Mouse (Mus musculus): ENCODE data around the gene Kremen2. TPM values are rescaled to one million over a fixed set of nuclear protein-coding genes. Genes with fewer than 3 reads are reported as not detected.

The Kremen2 gene
- polyA plus RNA-seq, 1 experiment: 0.21 TPM

DNA sequence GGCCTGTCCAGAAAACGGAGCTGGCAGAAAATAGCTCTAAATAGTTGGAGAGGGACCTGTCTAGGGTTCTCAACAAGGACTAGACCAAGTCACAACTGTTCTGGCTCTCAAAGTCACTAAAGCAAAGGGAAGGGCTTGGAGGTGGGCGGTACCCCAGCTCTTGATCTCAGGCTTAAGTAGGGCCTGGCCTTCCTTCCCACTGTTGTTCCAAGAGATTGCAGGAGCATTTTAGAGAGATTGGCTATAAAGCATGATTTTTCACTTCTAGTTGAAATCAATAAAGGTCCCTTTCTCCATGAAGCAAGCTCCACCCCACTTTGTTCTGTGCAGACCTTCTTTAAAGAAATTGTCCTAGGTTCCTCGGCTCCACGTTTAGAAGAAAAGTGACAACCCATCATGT lies 20.2 kb downstream of the Kremen2 start:
- no peak for TF ChIP-seq GATA1 (IDR thresholded peaks at IDR 0.05; ENCODE audit: low read length)

DNA sequence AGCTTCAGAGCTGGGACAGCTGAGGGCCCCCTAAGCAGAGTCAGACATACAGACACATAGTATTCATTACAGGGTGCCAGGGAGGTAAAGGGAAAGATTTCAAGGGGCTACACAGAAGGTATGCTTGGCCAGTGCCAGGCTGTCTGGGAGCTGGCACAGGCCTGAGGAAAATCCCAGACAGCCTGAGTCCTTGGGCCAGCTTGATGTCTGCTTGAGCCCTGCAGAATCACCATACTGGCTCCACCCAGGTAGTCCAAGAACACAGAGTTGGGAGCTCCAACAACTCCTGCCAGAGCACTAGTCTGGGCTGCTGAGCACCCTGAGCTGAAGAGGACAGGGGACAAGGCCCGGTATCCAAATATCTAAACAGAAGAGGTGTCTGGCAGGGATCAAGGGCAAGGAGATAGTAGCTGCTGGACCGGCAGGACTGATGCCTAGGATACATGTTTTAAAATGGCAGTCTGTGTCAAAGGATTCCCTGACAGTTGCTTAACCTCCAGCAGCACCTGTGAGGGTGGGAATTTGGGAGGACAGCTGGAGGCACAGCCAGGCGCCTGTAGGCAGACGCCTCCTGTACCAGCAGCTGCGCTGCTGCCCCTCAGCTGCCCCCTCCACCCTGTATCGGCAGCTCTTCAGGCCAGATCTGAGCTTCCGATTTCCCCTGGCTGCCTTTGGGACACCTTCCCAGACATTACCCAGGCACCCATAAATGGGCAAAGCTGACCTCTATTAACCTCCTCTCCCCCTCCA lies 23.1 kb downstream of the Kremen2 start, which contains the start of gene 1520401A03Rik:
TSS of gene 1520401A03Rik (minus strand) at position 408 of the 750 bp plus-strand sequence.
- no peak for TF ChIP-seq GATA1 (IDR thresholded peaks at IDR 0.05; ENCODE audit: low read length)

GRCm38 (mm10) chr17:23721886-23722285 lies 23.7 kb downstream of the Kremen2 start:
- TF ChIP-seq GATA1 (IDR thresholded peaks at IDR 0.05; ENCODE audit: low read length): no peak

- TF ChIP-seq GATA1 (IDR thresholded peaks at IDR 0.05; ENCODE audit: low read length): no peak
Observed at GRCm38 (mm10) chr17:23719455-23719854, 26.2 kb downstream of the Kremen2 start.

DNA sequence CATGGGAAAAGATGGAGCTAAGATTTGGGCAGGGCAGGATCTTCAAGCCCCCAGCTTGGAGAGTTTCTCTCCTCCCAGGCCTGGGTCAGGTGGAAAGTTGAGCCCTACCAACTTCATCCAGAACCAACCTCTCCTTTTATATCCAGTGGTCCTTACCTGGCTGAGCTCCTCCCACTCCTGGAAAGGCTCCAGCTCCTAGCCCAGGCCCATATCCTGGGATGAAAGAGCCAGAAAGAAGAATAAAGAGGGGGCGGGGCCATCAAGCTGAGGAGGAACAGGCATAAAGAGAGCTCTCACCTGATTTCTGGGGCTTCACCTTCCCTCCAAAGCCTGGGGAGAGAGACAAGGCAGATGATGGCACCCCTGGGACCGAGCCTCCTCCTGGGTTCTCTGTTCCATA lies 28.6 kb downstream of the Kremen2 start:
- TF ChIP-seq GATA1 (IDR thresholded peaks at IDR 0.05; ENCODE audit: low read length): no peak

DNA sequence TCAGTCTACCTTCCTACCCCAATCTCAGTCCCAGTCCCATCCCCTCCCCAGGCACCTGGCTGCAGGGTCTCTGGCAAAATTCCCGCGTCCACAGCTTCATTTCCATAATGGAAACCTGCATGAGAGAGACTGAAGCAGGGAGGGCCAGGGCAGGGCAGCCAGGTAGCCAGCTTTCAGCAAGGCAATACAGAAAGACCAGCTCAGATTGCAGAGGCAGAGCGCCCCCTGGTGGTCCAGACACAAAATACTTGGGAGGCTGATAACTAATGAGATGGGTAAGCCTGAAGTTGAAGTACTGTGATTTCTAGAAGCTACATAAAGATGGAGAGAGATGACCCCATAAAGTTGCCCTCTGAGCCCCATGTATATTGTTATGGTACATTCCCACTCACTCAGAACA lies 39.4 kb downstream of the Kremen2 start:
- no peak for TF ChIP-seq GATA1 (IDR thresholded peaks at IDR 0.05; ENCODE audit: low read length)

- TF ChIP-seq GATA1 (IDR thresholded peaks at IDR 0.05; ENCODE audit: low read length): no peak
Observed at GRCm38 (mm10) chr17:23705525-23706104, 40.0 kb downstream of the Kremen2 start.

- TF ChIP-seq GATA1 (IDR thresholded peaks at IDR 0.05; ENCODE audit: low read length): no peak
Observed at GRCm38 (mm10) chr17:23704741-23705140, 40.9 kb downstream of the Kremen2 start.

DNA sequence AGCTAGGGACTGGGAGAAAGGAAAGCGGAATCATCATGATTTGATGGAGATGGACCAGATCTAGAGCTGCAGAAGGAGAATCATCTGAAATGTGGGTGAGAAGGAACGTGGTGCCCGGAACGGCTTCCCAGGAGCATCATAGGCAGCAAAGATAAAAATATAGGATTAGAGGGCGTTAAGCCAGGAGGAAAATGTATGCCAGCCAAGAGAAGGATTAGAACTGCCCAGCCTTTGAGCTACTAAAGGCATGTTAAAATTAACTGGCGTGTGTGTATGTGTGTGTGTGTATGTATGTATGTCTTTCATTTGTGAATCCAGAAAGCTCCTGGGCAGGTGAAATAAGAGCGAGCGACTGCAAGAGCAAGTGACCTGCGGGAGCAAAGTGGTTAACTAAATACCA lies 42.3 kb downstream of the Kremen2 start:
- TF ChIP-seq GATA1 (IDR thresholded peaks at IDR 0.05; ENCODE audit: low read length): no peak

DNA sequence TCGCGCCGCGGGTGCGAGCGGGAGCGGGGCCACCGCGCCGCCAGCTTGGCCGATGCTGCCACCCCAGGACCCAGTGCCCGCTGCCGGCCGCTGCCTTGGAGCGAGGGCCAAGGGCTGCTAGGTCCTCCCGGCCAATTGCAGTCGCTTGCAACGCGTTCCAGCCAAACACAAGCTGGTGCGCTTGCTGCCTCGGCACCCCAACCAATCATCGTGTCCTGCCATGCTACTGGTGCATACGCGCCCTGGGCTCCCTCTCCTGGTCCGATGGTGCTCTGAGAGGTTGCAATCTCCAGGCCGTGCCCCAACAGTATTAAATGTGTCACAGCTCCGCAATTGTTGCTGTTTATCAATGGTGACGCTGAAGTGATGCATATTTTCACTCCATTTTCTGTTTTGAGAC lies 45.6 kb downstream of the Kremen2 start:
- TF ChIP-seq GATA1 (IDR thresholded peaks at IDR 0.05; ENCODE audit: low read length): no peak

GRCm38 (mm10) chr17:23699131-23700077 lies 46.2 kb downstream of the Kremen2 start:
- TF ChIP-seq GATA1 (IDR thresholded peaks at IDR 0.05; ENCODE audit: low read length): no peak

DNA sequence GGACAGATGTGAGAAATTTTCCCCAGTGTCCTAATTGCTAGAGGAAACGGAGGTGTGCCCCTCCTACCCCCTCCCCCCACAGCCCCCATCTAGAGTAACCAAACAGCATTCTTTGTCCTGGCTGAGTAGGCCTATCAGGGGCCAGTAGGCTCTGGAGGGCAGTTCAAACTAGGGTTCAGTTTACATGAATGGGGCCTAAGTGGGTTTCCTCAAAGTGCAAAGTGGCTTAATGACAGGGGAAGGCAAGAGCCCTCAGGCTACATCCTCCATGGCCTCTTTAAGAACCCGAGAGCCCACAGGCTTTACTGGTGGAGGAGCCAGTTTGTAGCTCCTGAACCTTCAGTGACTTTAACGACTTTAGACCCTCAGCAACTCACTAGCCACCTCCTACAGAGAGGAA lies 49.8 kb downstream of the Kremen2 start:
- no peak for TF ChIP-seq GATA1 (IDR thresholded peaks at IDR 0.05; ENCODE audit: low read length)

DNA sequence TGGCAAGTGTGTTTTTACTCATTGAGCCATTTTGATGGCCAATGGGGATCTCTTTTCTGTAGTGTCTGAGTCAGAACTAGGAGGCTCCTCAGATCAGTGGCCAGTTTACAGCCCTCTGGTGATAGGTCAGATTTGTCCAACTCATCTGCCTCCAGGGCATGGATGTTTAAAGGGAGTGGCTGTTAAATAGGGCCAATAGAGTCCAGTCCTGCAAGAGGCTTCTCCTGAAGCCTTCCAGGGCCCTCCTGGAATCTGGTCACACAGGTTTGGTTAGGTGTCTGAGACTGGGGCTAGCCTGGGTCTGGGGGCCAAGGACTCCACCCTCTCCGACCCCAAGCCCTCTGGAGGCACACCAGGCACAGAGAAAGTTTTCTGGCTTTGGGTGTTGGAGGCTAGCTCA lies 51.1 kb downstream of the Kremen2 start:
- TF ChIP-seq GATA1 (IDR thresholded peaks at IDR 0.05; ENCODE audit: low read length): no peak

Other genes starting within 250 kb of the Kremen2 start
- 10.3 and 12.1 TPM in 2 replicates for gene Zfp213, start 181.6 kb downstream of the Kremen2 start, polyA plus RNA-seq (2012)
- gene Zfp13, start 146.3 kb downstream of the Kremen2 start, polyA plus RNA-seq (2012): 0.21 TPM in 2 replicates
- not detected in 2 replicates for gene Zscan10, start 145.0 kb downstream of the Kremen2 start, polyA plus RNA-seq (2012)
- not detected in 2 replicates for gene Mmp25, start 100.6 kb downstream of the Kremen2 start, polyA plus RNA-seq (2012)
- gene Bicdl2, start 85.3 kb downstream of the Kremen2 start, polyA plus RNA-seq (2012): not detected in 2 replicates
- gene Hcfc1r1, start 72.2 kb downstream of the Kremen2 start, polyA plus RNA-seq (2012): 258 and 328 TPM in 2 replicates
- 96.9 and 107 TPM in 2 replicates for gene Thoc6, start 72.0 kb downstream of the Kremen2 start, polyA plus RNA-seq (2012)
- 5.5 and 6.2 TPM in 2 replicates for gene Tnfrsf12a, start 68.4 kb downstream of the Kremen2 start, polyA plus RNA-seq (2012)
- not detected in 2 replicates for gene Cldn6, start 66.6 kb downstream of the Kremen2 start, polyA plus RNA-seq (2012)
- gene Cldn9, start 61.8 kb downstream of the Kremen2 start, polyA plus RNA-seq (2012): not detected in 2 replicates
- not detected in 2 replicates for gene 1520401A03Rik, start 23.1 kb downstream of the Kremen2 start, polyA plus RNA-seq (2012)
- 104 and 119 TPM in 2 replicates for gene Pkmyt1, start 19.5 kb downstream of the Kremen2 start, polyA plus RNA-seq (2012)
- 1.4 and 3.1 TPM in 2 replicates for gene Paqr4, start 5.0 kb downstream of the Kremen2 start, polyA plus RNA-seq (2012)
- 23.5 and 36.1 TPM in 2 replicates for gene Flywch1, start 25.8 kb upstream of the Kremen2 start, polyA plus RNA-seq (2012)
- gene Flywch2, start 40.2 kb upstream of the Kremen2 start, polyA plus RNA-seq (2012): not detected in 2 replicates
- 91.1 and 315 TPM in 2 replicates for gene Srrm2, start 44.7 kb upstream of the Kremen2 start, polyA plus RNA-seq (2012)
- gene Elob, start 83.3 kb upstream of the Kremen2 start, polyA plus RNA-seq (2012): 819 and 1,233 TPM in 2 replicates
- gene Prss33, start 90.2 kb upstream of the Kremen2 start, polyA plus RNA-seq (2012): not detected in 2 replicates
- not detected in 2 replicates for gene Prss32, start 98.0 kb upstream of the Kremen2 start, polyA plus RNA-seq (2012)
- gene Prss41, start 98.3 kb upstream of the Kremen2 start, polyA plus RNA-seq (2012): not detected in 2 replicates
- gene Prss21, start 122.2 kb upstream of the Kremen2 start, polyA plus RNA-seq (2012): not detected in 2 replicates
- gene Dcpp1, start 135.0 kb upstream of the Kremen2 start, polyA plus RNA-seq (2012): not detected in 2 replicates
- gene Dcpp2, start 135.0 kb upstream of the Kremen2 start, polyA plus RNA-seq (2012): not detected in 2 replicates
- gene Dcpp3, start 171.6 kb upstream of the Kremen2 start, polyA plus RNA-seq (2012): not detected in 2 replicates
- not detected in 2 replicates for gene Sbp, start 195.8 kb upstream of the Kremen2 start, polyA plus RNA-seq (2012)
- not detected in 2 replicates for gene Sbpl, start 209.4 kb upstream of the Kremen2 start, polyA plus RNA-seq (2012)
- not detected in 2 replicates for gene Prss30, start 234.7 kb upstream of the Kremen2 start, polyA plus RNA-seq (2012)

All from G1E-ER4 (cell line).